Mouse (Mus musculus) spleen, adult 2 months (tissue): ENCODE results near the gene Srp14.

Experiments
- CTCF ChIP-seq: fragments of 200-500 bp; IDR thresholded peaks from 2 replicates; pipeline ENCODE4 v1.5.1; 2011; ENCODE audit warnings: mild to moderate bottlenecking, inconsistent platforms; ENCODE audit not compliant: insufficient read depth, insufficient read length, insufficient replicate concordance; ENCODE audit errors: extremely low read depth
- POLR2A ChIP-seq: fragments of 200-500 bp; IDR thresholded peaks from 2 replicates; pipeline ENCODE4 v1.6.1; 2011; ENCODE audit warnings: low read depth, low read length, inconsistent platforms

- TF ChIP-seq CTCF = no peak
- TF ChIP-seq POLR2A = no peak
Observed at GRCm38 (mm10) chr2:118497890-118498289, 18.4 kb upstream of the Srp14 start.
